Mouse (Mus musculus): ENCODE results near the gene Faim2. TPM values are rescaled to one million over a fixed set of nuclear protein-coding genes. Genes with fewer than 3 reads are reported as not detected.
A peak's percentile ranks its signal among the peaks of the same experiment; 100 is the strongest.

Faim2 gene
- polyA plus RNA-seq, 1 experiment from 2014 or later, result 22.2 TPM

DNA sequence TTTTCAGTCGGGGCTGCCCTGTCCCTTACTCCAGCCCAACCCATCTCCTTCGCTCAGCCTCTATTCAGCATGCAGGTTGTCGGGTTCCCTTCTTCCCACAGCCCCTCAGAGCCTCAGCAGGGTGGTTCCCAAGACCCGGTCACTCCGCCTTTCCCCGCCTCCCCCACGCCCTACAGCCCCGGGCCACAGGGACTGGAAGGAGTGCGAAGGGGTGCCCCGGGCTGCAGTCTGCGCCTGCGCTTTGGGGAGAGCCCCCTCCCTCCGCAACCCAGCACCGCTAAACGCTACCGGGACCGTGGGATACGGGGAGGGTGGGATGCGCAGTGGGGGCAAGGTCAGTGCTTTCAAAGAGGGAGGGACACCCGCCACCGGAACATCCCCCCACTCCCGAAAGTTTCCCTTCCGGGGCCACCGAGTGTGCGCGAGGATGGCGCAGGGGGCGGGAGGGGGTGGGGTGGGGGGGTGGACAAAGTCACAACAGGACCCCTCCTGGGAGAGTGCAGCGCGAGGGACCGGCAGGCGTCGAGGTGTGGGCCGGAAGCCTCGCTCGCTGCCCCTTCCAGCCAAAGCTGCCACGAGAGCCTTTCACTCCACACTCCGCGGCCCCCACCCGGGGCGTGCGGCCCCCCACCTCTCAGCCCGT is 70.9 kb downstream of the Faim2 start:
- ATAC-seq (ENCODE audit: low read depth), result peak; percentile 84
- Histone ChIP-seq H3K9me3 (no peaks in the 10 kb centered on the region), H3K27ac (replicated peaks) (peak overlapping the region; percentile 95), H3K36me3 (0 out of 2 replicates have a peak, but pooled peaks cover 3% of the 10 kb centered on the region), H3K4me1 (replicated peaks) (peaks cover 56% of the 10 kb centered on the region), H3K27me3 (no peaks in the 10 kb centered on the region), H3K4me3 (peak overlapping the region; percentile 91), H3K9ac (peak overlapping the region; percentile 89), H3K4me2 (peak overlapping the region; percentile 95)
- 0% methylated on average over 40 of the region's 43 CpGs for WGBS

DNA sequence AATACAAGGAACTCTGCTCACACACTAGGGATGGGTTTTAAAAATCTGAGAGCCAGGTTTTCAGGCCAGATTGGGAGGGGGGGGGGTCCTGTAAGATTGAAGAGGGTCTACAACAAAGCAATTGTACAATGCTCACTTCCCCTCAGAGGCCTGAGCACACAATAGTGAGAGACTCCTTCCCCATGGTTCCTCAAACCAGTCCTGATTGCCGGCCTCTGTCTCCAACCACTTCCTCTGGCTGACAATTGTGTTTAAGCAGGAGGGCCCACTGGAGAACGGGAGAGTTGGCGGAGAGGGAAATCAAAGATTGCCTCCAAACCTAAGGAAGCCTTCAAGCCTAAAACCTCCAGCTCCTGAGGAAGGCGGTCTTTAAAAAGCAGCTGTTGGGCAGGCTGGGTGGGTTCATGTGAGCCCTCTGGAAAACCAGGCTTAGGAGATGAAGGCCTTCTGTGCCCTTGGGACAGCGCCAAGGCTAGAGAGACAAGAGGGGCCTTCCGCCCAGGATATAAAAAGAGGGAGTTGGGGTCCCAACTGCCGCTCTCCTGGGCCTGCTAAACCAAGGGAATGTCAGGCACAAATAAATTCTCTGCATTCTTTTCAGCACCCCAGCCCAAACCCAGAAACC is 71.5 kb downstream of the Faim2 start:
- Histone ChIP-seq H3K27ac (replicated peaks) (peak overlapping the region; percentile 95), H3K9ac (peak overlapping the region; percentile 89), H3K27me3 (no peaks in the 10 kb centered on the region), H3K4me1 (replicated peaks) (peaks cover 62% of the 10 kb centered on the region), H3K9me3 (no peaks in the 10 kb centered on the region), H3K4me3 (peak overlapping the region; percentile 91), H3K36me3 (0 out of 2 replicates have a peak, but pooled peaks cover 8% of the 10 kb centered on the region), H3K4me2 (peak overlapping the region; percentile 95)
- 13% methylated on average over 7 of the region's 7 CpGs for WGBS
- ATAC-seq (ENCODE audit: low read depth), result peak; percentile 3; the same call in 1 of the 2 replicates

DNA sequence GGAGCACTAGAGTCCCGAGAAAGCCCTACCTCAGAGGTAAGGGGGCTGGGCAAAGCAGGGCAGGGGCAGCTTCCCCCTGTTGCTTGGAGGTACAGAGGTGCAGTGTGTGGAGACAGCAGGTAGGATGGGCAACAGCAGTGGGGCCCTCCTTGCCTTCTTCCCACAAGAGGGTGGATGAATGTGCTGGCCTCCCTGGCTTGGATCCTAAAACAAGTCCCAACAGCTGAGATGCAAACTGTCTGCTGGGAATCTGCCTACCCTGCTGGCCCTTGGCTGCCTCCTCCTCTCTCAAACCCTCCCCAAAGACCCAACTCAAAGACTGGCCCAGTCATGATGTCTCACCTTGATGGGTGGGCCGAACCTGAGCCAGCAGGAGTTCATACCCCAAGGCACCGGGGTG is 72.5 kb downstream of the Faim2 start:
- H3K4me1 ChIP-seq (replicated peaks), result peaks cover 68% of the 10 kb centered on the region

DNA sequence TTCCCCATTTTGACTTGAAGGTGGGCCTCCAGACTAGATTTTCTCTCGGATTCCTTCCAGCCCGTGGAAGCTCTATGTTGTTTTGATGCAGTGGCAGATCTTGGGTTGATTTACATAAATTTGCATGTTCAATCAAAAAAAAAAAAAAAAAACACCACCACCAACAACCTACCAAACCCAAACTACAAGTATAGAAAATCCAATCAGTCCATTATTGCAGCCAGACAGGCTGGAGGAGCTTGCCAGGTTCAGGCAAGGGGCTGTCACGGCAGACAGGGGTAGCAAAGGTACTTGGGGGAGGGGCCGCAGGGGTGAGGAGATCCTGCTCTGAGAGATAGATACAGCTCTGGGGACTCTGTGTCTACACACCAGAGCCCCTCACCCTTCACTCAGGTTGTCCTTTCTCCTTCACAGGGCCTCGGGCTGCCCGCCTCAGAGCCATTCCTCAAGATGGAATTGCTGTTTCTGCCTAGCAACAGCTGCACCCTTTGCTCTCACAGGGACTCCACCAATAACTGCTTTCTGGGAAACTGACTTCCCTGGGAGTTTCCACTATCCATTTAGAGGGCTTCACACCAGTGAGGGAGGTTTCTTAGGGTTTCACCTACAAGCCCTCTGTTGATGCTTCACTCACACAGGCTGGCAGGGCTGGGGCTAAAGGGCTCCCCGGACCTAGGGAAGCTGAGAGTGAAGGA is 73.2 kb downstream of the Faim2 start:
- Histone ChIP-seq H3K4me2 (peak overlapping the region; percentile 95), H3K9ac (peak overlapping the region; percentile 89; the same call in 1 of the 2 replicates), H3K4me1 (replicated peaks) (peaks cover 74% of the 10 kb centered on the region), H3K4me3 (0 out of 2 replicates have a peak overlapping the region, but pooled peaks have one; percentile 91), H3K36me3 (peaks cover 8% of the 10 kb centered on the region; the same call in 1 of the 2 replicates), H3K27ac (replicated peaks) (peak overlapping the region; percentile 95; the same call in 1 of the 2 replicates), H3K27me3 (no peaks in the 10 kb centered on the region), H3K9me3 (no peaks in the 10 kb centered on the region)
- WGBS, result 82% methylated on average over 7 of the region's 7 CpGs
- ATAC-seq (ENCODE audit: low read depth), result no peak

More for the DNA sequence above, 72.5 kb downstream of the Faim2 start:
- Histone ChIP-seq H3K36me3 (peaks cover 8% of the 10 kb centered on the region; the same call in 1 of the 2 replicates), H3K4me3 (peak overlapping the region; percentile 91; the same call in 1 of the 2 replicates), H3K9me3 (no peaks in the 10 kb centered on the region), H3K4me2 (peak overlapping the region; percentile 95), H3K27ac (replicated peaks) (peak overlapping the region; percentile 95; the same call in 1 of the 2 replicates), H3K27me3 (no peaks in the 10 kb centered on the region), H3K9ac (peak overlapping the region; percentile 89)
- ATAC-seq (ENCODE audit: low read depth), result no peak
- WGBS, result 71% methylated on average over 3 of the region's 3 CpGs

DNA sequence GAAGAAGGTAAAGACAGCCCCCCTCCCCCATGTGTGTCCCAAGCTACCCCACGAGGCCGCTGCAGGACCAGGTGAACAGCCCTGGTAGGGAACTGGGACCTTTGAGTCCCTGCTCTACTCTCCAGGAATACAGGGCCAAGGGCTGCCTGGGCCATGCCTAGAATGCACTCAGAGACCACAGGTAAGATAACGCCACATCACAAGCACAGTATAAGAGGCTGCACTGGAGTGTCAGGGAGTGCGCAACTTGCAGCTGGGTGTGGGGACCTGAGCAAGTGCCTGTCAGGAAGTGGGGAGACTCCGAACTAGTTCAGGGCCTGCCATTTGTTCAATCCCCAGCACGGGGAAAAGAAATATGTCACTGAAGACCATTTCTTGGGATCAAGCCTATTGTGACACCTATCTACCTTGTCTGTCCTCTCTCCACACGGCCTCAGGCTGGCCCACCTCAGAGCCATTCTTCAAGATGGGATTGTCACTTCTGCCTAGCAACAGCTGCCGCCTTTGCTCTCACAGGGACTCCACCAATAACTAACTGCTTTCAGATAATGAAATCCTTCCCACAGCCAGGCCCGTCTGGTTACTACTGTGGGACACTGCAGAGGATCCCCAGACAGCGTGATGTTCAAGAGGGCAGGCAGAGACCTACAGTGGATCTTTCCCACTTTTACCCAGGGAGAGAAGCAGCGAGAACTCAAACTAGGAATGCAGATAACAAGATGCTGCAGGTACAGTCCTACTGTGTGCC is 74.6 kb downstream of the Faim2 start:
- H3K27ac ChIP-seq (replicated peaks), result 0 out of 2 replicates have a peak overlapping the region, but pooled peaks have one; percentile 1

DNA sequence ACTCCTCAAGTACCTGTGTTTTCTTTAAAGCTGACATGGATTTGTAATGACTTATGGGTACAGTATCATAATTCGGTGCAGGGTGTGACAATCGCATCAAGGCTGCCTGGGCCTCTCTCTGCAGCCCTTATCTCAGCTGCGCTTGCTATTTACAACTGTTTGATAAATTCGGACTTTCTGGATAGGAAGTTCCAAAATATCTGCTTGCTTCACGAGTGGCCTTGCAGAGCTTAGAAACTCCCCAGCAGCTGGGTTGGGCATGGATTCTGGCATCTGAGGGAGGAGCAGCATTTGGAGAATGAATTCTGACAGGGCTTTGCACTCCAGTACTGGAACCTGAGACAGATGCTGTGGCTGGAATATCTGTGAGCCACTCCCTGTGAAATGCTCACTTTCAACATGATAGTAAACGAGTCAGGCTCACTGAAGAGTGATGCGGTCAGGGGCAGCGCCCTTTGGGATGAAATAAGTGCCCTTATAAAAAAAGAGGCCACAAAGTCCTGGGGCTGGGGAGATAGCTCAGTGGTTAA is 78.1 kb downstream of the Faim2 start:
- ATAC-seq (ENCODE audit: low read depth), result no peak
- peak overlapping the region; percentile 56 for H3K27ac ChIP-seq (replicated peaks)
- H3K36me3 ChIP-seq, result peaks cover 8% of the 10 kb centered on the region; the same call in 1 of the 2 replicates
- H3K4me3 ChIP-seq, result no peak overlapping the region
- no peak overlapping the region for H3K9ac ChIP-seq
- peaks cover 72% of the 10 kb centered on the region for H3K4me1 ChIP-seq (replicated peaks)
- 87% methylated on average over 8 of the region's 8 CpGs for WGBS
- no peak overlapping the region for H3K4me2 ChIP-seq
- no peaks in the 10 kb centered on the region for H3K27me3 ChIP-seq
- H3K9me3 ChIP-seq, result no peaks in the 10 kb centered on the region

More for the DNA sequence above, 74.6 kb downstream of the Faim2 start:
- 69% methylated on average over 11 of the region's 11 CpGs for WGBS
- Histone ChIP-seq H3K9ac (0 out of 2 replicates have a peak overlapping the region, but pooled peaks have one; percentile 8), H3K4me3 (no peak overlapping the region), H3K27me3 (no peaks in the 10 kb centered on the region), H3K4me2 (no peak overlapping the region), H3K36me3 (peaks cover 8% of the 10 kb centered on the region; the same call in 1 of the 2 replicates), H3K9me3 (no peaks in the 10 kb centered on the region), H3K4me1 (replicated peaks) (peaks cover 83% of the 10 kb centered on the region)
- ATAC-seq (ENCODE audit: low read depth), result no peak

DNA sequence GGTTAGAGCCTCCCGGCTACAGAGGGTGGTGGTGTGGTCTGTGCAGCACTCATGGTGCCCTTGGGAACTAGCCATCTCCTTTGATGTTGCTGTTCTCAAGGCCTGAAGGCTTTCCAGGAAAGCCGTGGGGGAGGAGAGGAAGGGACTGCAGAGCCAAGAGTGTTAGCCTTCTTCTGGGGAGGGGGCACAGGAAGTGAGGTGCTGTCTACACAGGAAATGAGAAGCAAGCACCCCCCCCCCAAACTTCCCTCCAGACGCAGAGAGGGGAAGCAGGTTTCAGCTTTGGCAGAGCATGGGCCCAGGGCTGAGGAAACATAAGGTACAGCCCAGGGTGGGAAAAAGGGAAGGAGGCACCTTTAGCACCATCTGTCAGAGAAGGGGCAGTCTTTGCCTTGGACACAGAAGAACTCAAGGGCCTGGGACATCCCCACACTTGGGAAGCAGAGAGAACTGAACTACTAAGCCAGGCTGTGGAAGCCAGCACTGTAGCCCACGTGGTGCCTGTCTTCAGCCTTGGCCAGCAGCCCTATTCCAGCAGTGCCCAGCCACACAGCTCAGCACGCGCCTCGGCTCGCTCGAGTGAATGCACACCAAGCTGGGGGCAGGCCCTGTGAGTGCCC is 78.7 kb downstream of the Faim2 start:
- Histone ChIP-seq H3K36me3 (peaks cover 8% of the 10 kb centered on the region; the same call in 1 of the 2 replicates), H3K27me3 (no peaks in the 10 kb centered on the region), H3K9ac (peak overlapping the region; percentile 12; the same call in 1 of the 2 replicates), H3K4me1 (replicated peaks) (peaks cover 67% of the 10 kb centered on the region), H3K4me2 (no peak overlapping the region), H3K4me3 (no peak overlapping the region), H3K9me3 (no peaks in the 10 kb centered on the region), H3K27ac (replicated peaks) (peak overlapping the region; percentile 56)
- ATAC-seq (ENCODE audit: low read depth), result 0 out of 2 replicates have a peak, but pooled peaks have one; percentile 46
- 78% methylated on average over 9 of the region's 9 CpGs for WGBS

Other genes with a start within 250 kb of the Faim2 start
- gene Prpf40b, start 233.1 kb downstream of the Faim2 start, polyA plus RNA-seq (2015; fragmentation: Nextera tagmentation; extraction: Ambion mirVana), result 90.1 and 101 TPM in 2 replicates
- 0.52 and 0.54 TPM in 2 replicates for gene Fam186b, start 232.3 kb downstream of the Faim2 start, polyA plus RNA-seq (2015; fragmentation: Nextera tagmentation; extraction: Ambion mirVana)
- gene Fmnl3, start 157.7 kb downstream of the Faim2 start, polyA plus RNA-seq (2015; fragmentation: Nextera tagmentation; extraction: Ambion mirVana), result 9.3 and 11.7 TPM in 2 replicates
- gene Tmbim6, start 135.3 kb downstream of the Faim2 start, polyA plus RNA-seq (2015; fragmentation: Nextera tagmentation; extraction: Ambion mirVana), result 254 and 261 TPM in 2 replicates
- gene Nckap5l, start 70.4 kb downstream of the Faim2 start, polyA plus RNA-seq (2015; fragmentation: Nextera tagmentation; extraction: Ambion mirVana), result 14.5 and 18.3 TPM in 2 replicates
- 19.6 and 21.4 TPM in 2 replicates for gene Bcdin3d, start 53.4 kb downstream of the Faim2 start, polyA plus RNA-seq (2015; fragmentation: Nextera tagmentation; extraction: Ambion mirVana)
- not detected in 2 replicates for gene Aqp2, start 50.9 kb upstream of the Faim2 start, polyA plus RNA-seq (2015; fragmentation: Nextera tagmentation; extraction: Ambion mirVana)
- gene Aqp5, start 62.6 kb upstream of the Faim2 start, polyA plus RNA-seq (2015; fragmentation: Nextera tagmentation; extraction: Ambion mirVana), result 1.9 and 2.3 TPM in 2 replicates
- 3.5 and 3.6 TPM in 2 replicates for gene Aqp6, start 73.2 kb upstream of the Faim2 start, polyA plus RNA-seq (2015; fragmentation: Nextera tagmentation; extraction: Ambion mirVana)
- 130 and 133 TPM in 2 replicates for gene Racgap1, start 123.5 kb upstream of the Faim2 start, polyA plus RNA-seq (2015; fragmentation: Nextera tagmentation; extraction: Ambion mirVana)
- 76.0 and 77.8 TPM in 2 replicates for gene Asic1, start 142.2 kb upstream of the Faim2 start, polyA plus RNA-seq (2015; fragmentation: Nextera tagmentation; extraction: Ambion mirVana)
- gene Smarcd1, start 174.0 kb upstream of the Faim2 start, polyA plus RNA-seq (2015; fragmentation: Nextera tagmentation; extraction: Ambion mirVana), result 117 and 134 TPM in 2 replicates
- not detected in 2 replicates for gene Gm17349, start 177.3 kb upstream of the Faim2 start, polyA plus RNA-seq (2015; fragmentation: Nextera tagmentation; extraction: Ambion mirVana)
- gene Gpd1, start 189.3 kb upstream of the Faim2 start, polyA plus RNA-seq (2015; fragmentation: Nextera tagmentation; extraction: Ambion mirVana), result 1.6 and 1.8 TPM in 2 replicates
- gene Cox14, start 197.5 kb upstream of the Faim2 start, polyA plus RNA-seq (2015; fragmentation: Nextera tagmentation; extraction: Ambion mirVana), result 170 and 181 TPM in 2 replicates
- gene Cers5, start 244.7 kb upstream of the Faim2 start, polyA plus RNA-seq (2015; fragmentation: Nextera tagmentation; extraction: Ambion mirVana), result 77.2 and 77.6 TPM in 2 replicates

Data from neural tube, embryonic 13.5 days (tissue).